Mouse (Mus musculus) heart, embryonic 16.5 days (tissue): ENCODE results near the gene Bmpr1b. TPM values are rescaled to one million over a fixed set of nuclear protein-coding genes. Genes with fewer than 3 reads are reported as not detected.
A peak's percentile ranks its signal among the peaks of the same experiment; 100 is the strongest.

ENCODE experiments used
- ATAC-seq: fragments of 200-750 bp; cut with Nextera tagmentation; replicated peaks from 2 replicates; pipeline ENCODE4 v1.8.0; 2017; ENCODE audit warnings: moderate number of reproducible peaks; ENCODE audit not compliant: insufficient read depth, low FRiP score; ENCODE audit errors: extremely low read depth
- H3K27ac ChIP-seq: fragments of 300-500 bp; sonication (generic); 2 replicates; pipeline ENCODE4 v1.5.1; 2014; ENCODE audit warnings: mild to moderate bottlenecking, low read length, control low read depth, moderate library complexity
- H3K27me3 ChIP-seq: fragments of 300-500 bp; sonication (generic); 2 replicates; pipeline ENCODE4 v1.6.1; 2014; ENCODE audit warnings: low read length, mixed read lengths; ENCODE audit not compliant: control insufficient read depth, insufficient read depth
- H3K36me3 ChIP-seq: fragments of 300-500 bp; sonication (generic); 2 replicates; pipeline ENCODE4 v1.6.1; 2014; ENCODE audit not compliant: control insufficient read depth, insufficient read depth
- H3K4me1 ChIP-seq: fragments of 300-500 bp; sonication (generic); 2 replicates; pipeline ENCODE4 v1.6.1; 2014; ENCODE audit warnings: low read length, mixed read lengths; ENCODE audit not compliant: control insufficient read depth, insufficient read depth
- H3K4me2 ChIP-seq: fragments of 300-500 bp; sonication (generic); 2 replicates; pipeline ENCODE4 v1.6.1; 2014; ENCODE audit warnings: low read depth, mild to moderate bottlenecking, control low read depth, low read length
- H3K4me3 ChIP-seq: fragments of 300-500 bp; sonication (generic); 2 replicates; pipeline ENCODE4 v1.5.1; 2014; ENCODE audit warnings: mild to moderate bottlenecking, control low read depth, low read length
- H3K9ac ChIP-seq: fragments of 300-500 bp; sonication (generic); 2 replicates; pipeline ENCODE4 v1.6.1; 2014; ENCODE audit warnings: low read length, control low read depth
- H3K9me3 ChIP-seq: fragments of 300-500 bp; sonication (generic); replicated peaks from 2 replicates; pipeline ENCODE4 v1.6.1; 2016; ENCODE audit warnings: low read length; ENCODE audit not compliant: control insufficient read depth
- WGBS: fragments of 180-500 bp; shearing (Covaris S2); extraction: QIAGEN DNeasy Blood & Tissue Kit; methylation state at CpG from one replicate; pipeline ENCODE4 v1.1.7; 2014; 5-methylcytosine and 5-hydroxymethylcytosine counted together
- polyA plus RNA-seq: library from polyadenylated mRNA; unstranded; fragments of >200 nt; fragmentation: Nextera tagmentation; extraction: Ambion mirVana; gene quantifications from 2 replicates; pipeline ENCODE4 v1.2.1, GENCODE M21; 2015

The Bmpr1b gene
- polyA plus RNA-seq, 1 experiment from 2014 or later: 0.37 TPM

DNA sequence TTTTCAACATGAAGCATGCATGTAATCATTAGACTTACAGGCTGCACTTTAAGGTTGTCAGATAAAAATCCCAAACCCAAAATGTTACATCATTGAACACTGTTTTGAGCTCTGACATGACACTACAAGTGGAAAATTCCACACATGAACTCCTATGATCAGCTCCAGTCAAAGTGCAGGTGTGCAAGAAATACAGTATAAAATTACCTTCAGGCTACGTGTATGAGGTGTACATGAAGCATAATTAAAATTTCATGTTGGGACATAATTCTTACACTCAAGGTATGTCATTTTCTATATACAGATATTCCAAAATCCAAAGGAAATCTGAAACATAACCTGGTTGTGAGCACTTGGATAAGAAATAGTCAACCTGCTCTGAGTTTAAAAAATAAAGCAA is 220.7 kb downstream of the Bmpr1b start:
- no peaks in the 10 kb centered on the region for H3K9me3 ChIP-seq
- no peaks in the 10 kb centered on the region for H3K36me3 ChIP-seq
- H3K27me3 ChIP-seq: no peaks in the 10 kb centered on the region
- H3K4me1 ChIP-seq: no peaks in the 10 kb centered on the region
- no peak for ATAC-seq
- H3K9ac ChIP-seq: no peak overlapping the region
- no peak overlapping the region for H3K4me3 ChIP-seq
- no peak overlapping the region for H3K27ac ChIP-seq
- 72% methylated on average over 1 of the region's 1 CpGs for whole genome bisulfite sequencing
- no peak overlapping the region for H3K4me2 ChIP-seq

- no peak overlapping the region for H3K9ac ChIP-seq
- H3K4me1 ChIP-seq: no peaks in the 10 kb centered on the region
- H3K36me3 ChIP-seq: no peaks in the 10 kb centered on the region
- no peaks in the 10 kb centered on the region for H3K9me3 ChIP-seq
- ATAC-seq: no peak
- no peak overlapping the region for H3K4me3 ChIP-seq
- no peak overlapping the region for H3K4me2 ChIP-seq
- no peak overlapping the region for H3K27ac ChIP-seq
- H3K27me3 ChIP-seq: no peaks in the 10 kb centered on the region
- WGBS: 74% methylated on average over 3 of the region's 3 CpGs
Measured at GRCm38 (mm10) chr3:141948096-141948495, 221.1 kb downstream of the Bmpr1b start.

- Histone ChIP-seq H3K27me3 (no peaks in the 10 kb centered on the region), H3K27ac (no peak overlapping the region), H3K9ac (no peak overlapping the region), H3K4me2 (no peak overlapping the region), H3K36me3 (no peaks in the 10 kb centered on the region), H3K4me1 (no peaks in the 10 kb centered on the region), H3K9me3 (no peaks in the 10 kb centered on the region), H3K4me3 (no peak overlapping the region)
- 80% methylated on average over 2 of the region's 2 CpGs for WGBS
- no peak for ATAC-seq
Measured at GRCm38 (mm10) chr3:141946846-141947245, 222.4 kb downstream of the Bmpr1b start.

DNA sequence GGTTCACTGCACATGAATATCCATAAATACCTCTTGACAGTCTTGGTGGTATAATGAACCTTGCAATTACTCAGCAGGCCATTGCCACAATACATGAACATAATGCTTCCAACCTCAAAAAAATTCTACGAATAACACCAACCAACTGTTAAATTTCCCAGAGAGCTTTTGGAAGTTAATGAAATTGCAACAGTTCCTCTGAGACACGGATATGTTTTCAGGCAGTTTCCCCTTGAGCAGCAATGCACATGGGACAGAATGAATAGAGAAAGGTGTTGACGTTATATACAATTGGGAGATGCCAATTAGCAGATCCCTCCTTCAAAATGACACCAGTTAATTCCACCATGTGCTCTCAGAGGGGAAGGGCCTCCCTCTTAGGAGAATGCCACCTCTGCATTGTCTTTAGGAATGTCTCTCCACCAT is 225.9 kb downstream of the Bmpr1b start:
- Histone ChIP-seq H3K9me3 (no peaks in the 10 kb centered on the region), H3K27me3 (no peaks in the 10 kb centered on the region), H3K9ac (no peak overlapping the region), H3K4me2 (no peak overlapping the region), H3K4me1 (no peaks in the 10 kb centered on the region), H3K36me3 (no peaks in the 10 kb centered on the region), H3K27ac (no peak overlapping the region), H3K4me3 (no peak overlapping the region)
- no peak for ATAC-seq
- WGBS: 75% methylated on average over 3 of the region's 3 CpGs

- no peak overlapping the region for H3K27ac ChIP-seq
- H3K9ac ChIP-seq: no peak overlapping the region
- H3K4me2 ChIP-seq: no peak overlapping the region
- H3K4me3 ChIP-seq: no peak overlapping the region
- no peak for ATAC-seq
- H3K4me1 ChIP-seq: no peaks in the 10 kb centered on the region
- no peaks in the 10 kb centered on the region for H3K27me3 ChIP-seq
- no peaks in the 10 kb centered on the region for H3K9me3 ChIP-seq
- H3K36me3 ChIP-seq: no peaks in the 10 kb centered on the region
- 85% methylated on average over 5 of the region's 5 CpGs for WGBS
Measured at GRCm38 (mm10) chr3:141940207-141940606, 229.0 kb downstream of the Bmpr1b start.

- no peak for ATAC-seq
- H3K27me3 ChIP-seq: no peaks in the 10 kb centered on the region
- H3K27ac ChIP-seq: no peak overlapping the region
- peaks cover 3% of the 10 kb centered on the region; the same call in 1 of the 2 replicates for H3K4me1 ChIP-seq
- no peak overlapping the region for H3K9ac ChIP-seq
- no peaks in the 10 kb centered on the region for H3K9me3 ChIP-seq
- WGBS: 54% methylated on average over 16 of the region's 16 CpGs
- H3K4me2 ChIP-seq: no peak overlapping the region
- no peak overlapping the region for H3K4me3 ChIP-seq
- H3K36me3 ChIP-seq: no peaks in the 10 kb centered on the region
Measured at GRCm38 (mm10) chr3:141936594-141937272, 232.5 kb downstream of the Bmpr1b start.

GRCm38 (mm10) chr3:141932956-141933355 is 236.3 kb downstream of the Bmpr1b start:
- Histone ChIP-seq H3K4me1 (peaks cover 8% of the 10 kb centered on the region), H3K27ac (no peak overlapping the region), H3K4me2 (no peak overlapping the region), H3K36me3 (no peaks in the 10 kb centered on the region), H3K4me3 (no peak overlapping the region), H3K27me3 (no peaks in the 10 kb centered on the region), H3K9ac (no peak overlapping the region), H3K9me3 (no peaks in the 10 kb centered on the region)
- 71% methylated on average over 3 of the region's 3 CpGs for WGBS
- no peak for ATAC-seq

- 10% methylated on average over 10 of the region's 10 CpGs for WGBS
- Histone ChIP-seq H3K4me3 (peak overlapping the region; percentile 15), H3K36me3 (no peaks in the 10 kb centered on the region), H3K27me3 (no peaks in the 10 kb centered on the region), H3K4me2 (peak overlapping the region; percentile 62), H3K27ac (no peak overlapping the region), H3K9me3 (no peaks in the 10 kb centered on the region), H3K9ac (no peak overlapping the region), H3K4me1 (peaks cover 8% of the 10 kb centered on the region)
- no peak for ATAC-seq
Measured at GRCm38 (mm10) chr3:141931372-141932092, 237.7 kb downstream of the Bmpr1b start.

- no peaks in the 10 kb centered on the region for H3K27me3 ChIP-seq
- no peak overlapping the region for H3K4me2 ChIP-seq
- H3K4me3 ChIP-seq: no peak overlapping the region
- no peak overlapping the region for H3K9ac ChIP-seq
- no peaks in the 10 kb centered on the region for H3K9me3 ChIP-seq
- no peaks in the 10 kb centered on the region for H3K36me3 ChIP-seq
- no peak overlapping the region for H3K27ac ChIP-seq
- ATAC-seq: no peak
- WGBS: 41% methylated on average over 1 of the region's 1 CpGs
- no peaks in the 10 kb centered on the region for H3K4me1 ChIP-seq
Measured at GRCm38 (mm10) chr3:141923442-141923841, 245.8 kb downstream of the Bmpr1b start.
